Mouse (Mus musculus) activated CD4-positive, CD25-positive, alpha-beta regulatory T cell, adult 4 months (primary cell): ENCODE data around the gene Samd15. TPM values are rescaled to one million over a fixed set of nuclear protein-coding genes. Genes with fewer than 3 reads are reported as not detected.
A peak's percentile ranks its signal among the peaks of the same experiment; 100 is the strongest.

Experiments used
- ATAC-seq: one replicate; pipeline ENCODE4 v1.8.0; 2017
- polyA plus RNA-seq, 2 experiments: library from polyadenylated mRNA; unstranded; fragments of 100-300 nt; shearing (Covaris generic); gene quantifications; one replicate each; pipeline ENCODE4 v1.2.1; 2017

The Samd15 gene
- polyA plus RNA-seq, 2 experiments from 2014 or later, result 5.0 TPM; not detected in 1

DNA sequence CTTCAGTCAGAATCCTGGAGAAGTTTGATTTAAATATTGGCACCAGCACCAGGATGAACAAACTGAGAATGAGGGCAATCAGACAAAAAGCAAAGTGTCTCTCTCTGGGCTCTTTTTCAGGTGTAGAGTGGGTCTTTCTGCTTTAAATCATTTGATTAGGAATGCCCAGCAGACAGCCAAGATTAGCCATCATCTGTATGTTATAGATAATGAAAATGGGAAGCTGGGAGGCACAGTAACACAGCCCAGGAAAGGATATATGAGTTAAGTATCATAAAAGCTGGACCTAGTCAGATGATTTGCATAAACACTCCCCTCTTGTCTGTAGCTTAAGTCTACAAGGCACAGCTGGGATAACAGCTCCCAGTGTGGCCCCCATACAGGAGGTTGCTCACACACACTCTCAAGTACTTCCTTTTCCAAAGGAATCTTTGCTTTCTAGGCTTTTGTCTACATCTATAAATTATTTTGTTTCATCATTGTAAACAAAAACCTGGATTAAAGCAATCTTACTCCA lies 30.9 kb downstream of the Samd15 start:
- no peak for ATAC-seq

DNA sequence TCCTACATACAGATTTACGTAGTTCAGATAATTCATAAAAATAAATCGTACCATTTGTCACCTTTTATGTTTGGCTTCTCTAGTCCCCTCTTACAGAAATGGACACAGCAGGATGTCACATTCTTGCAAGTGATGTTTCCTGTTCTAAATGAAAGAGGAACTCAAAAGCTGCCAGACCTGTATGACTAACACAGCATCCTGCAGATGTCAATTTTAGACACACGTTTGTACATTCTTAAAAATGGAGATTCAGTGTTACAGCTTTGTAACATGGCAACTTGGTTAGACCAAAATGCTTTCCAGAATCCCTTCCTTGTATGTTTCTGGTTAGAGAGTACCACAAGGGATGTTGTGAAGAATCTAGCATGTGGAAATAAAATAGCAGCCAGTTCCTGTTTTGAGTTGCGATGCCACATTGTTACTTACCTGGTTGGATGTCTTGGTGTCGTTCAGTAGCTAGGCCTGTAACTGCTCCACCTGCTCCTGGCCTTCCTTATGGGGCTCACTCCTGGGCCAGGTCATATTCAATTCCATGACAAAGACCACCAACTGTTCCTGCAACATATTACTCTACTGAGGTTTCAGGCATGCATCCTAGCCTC lies 37.5 kb downstream of the Samd15 start:
- ATAC-seq, result peak; percentile 52

GRCm38 (mm10) chr12:87238632-87239031 lies 39.1 kb downstream of the Samd15 start, which contains the start of gene Noxred1:
Gene Noxred1, minus strand, starts transcription at chr12:87238732.
- ATAC-seq, result no peak

DNA sequence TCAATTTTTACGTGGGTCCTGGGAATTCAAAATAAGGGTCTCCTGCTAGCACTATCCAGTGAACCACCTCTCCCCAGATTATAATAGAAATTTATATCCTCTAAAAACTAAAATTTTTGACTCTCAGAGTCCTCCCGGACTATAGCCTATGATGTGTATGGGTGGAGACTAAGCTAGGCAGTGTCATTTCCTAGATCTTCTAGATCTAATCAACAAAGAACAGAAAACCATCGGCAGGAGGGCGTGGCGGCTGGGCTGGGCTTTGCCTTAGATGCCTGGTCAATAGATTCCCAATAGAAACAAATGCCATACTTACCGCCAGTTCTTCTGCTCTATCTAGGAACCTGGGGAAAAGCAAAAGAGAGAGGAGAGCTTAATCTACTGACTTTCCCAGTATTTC lies 50.6 kb downstream of the Samd15 start:
- ATAC-seq, result no peak

GRCm38 (mm10) chr12:87253878-87254277 lies 54.4 kb downstream of the Samd15 start:
- ATAC-seq, result no peak

GRCm38 (mm10) chr12:87256629-87257028 lies 57.1 kb downstream of the Samd15 start:
- ATAC-seq, result no peak

DNA sequence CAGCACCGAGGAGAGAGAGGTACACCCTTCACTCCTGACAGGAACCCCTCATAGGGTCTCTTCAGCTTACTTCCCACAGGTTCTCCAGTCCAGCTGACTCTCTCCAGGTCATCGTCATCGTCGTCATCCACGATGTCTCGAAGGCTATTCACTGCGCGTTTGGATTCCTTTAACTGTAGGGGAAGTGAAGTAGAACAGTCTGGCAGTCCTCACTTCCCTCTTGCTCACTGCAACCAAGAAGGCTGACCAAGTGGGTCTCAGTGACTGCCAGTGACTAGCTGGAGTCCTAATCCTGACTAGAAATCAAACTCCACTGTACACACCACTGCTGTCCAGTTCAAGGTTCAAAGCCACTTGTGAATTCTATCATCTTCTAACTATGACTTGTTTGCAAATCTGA lies 61.0 kb downstream of the Samd15 start:
- ATAC-seq, result no peak

Other genes with a start within 250 kb of the Samd15 start
- gene Zdhhc22, start 209.3 kb upstream of the Samd15 start, polyA plus RNA-seq, result under 1 TPM in 1 of 2 experiments, not detected in 1; 0.60 TPM
- under 1 TPM in 1 of 2 experiments, not detected in 1; 0.40 TPM for gene Tmem63c, start 178.4 kb upstream of the Samd15 start, polyA plus RNA-seq
- under 1 TPM in 1 of 2 experiments, not detected in 1; 0.25 TPM for gene Ngb, start 97.2 kb upstream of the Samd15 start, polyA plus RNA-seq
- gene Gstz1, start 52.6 kb upstream of the Samd15 start, polyA plus RNA-seq, result 10 to 100 TPM; 15.3 to 15.7 TPM
- 1 to 10 TPM in 1 of 2 experiments, under 1 TPM in 1; 0.81 to 1.4 TPM for gene Pomt2, start 51.8 kb upstream of the Samd15 start, polyA plus RNA-seq
- gene Tmed8, start 731 bp downstream of the Samd15 start, polyA plus RNA-seq, result 1 to 10 TPM; 3.3 to 3.9 TPM
- gene Noxred1, start 39.0 kb downstream of the Samd15 start, polyA plus RNA-seq, result 1 to 10 TPM in 1 of 2 experiments, under 1 TPM in 1; 0.64 to 1.2 TPM
- gene Vipas39, start 66.5 kb downstream of the Samd15 start, polyA plus RNA-seq, result 10 to 100 TPM; 33.6 to 34.7 TPM
- gene Ahsa1, start 66.8 kb downstream of the Samd15 start, polyA plus RNA-seq, result 100 to 1,000 TPM; 116 to 151 TPM
- not detected for gene Ism2, start 100.0 kb downstream of the Samd15 start, polyA plus RNA-seq
- 10 to 100 TPM; 66.1 to 85.8 TPM for gene Sptlc2, start 188.6 kb downstream of the Samd15 start, polyA plus RNA-seq
- 100 to 1,000 TPM in 1 of 2 experiments, 10 to 100 TPM in 1; 83.4 to 124 TPM for gene Slirp, start 244.2 kb downstream of the Samd15 start, polyA plus RNA-seq
- gene Alkbh1, start 244.3 kb downstream of the Samd15 start, polyA plus RNA-seq, result 10 to 100 TPM; 53.3 to 59.3 TPM